Mouse (Mus musculus) hindbrain, embryonic 11.5 days (tissue): ENCODE measurements around the gene Retreg1. TPM values are rescaled to one million over a fixed set of nuclear protein-coding genes. Genes with fewer than 3 reads are reported as not detected.

Experiments
- ATAC-seq: fragments of 200-750 bp; cut with Nextera tagmentation; 2 replicates; pipeline ENCODE4 v1.8.0; 2017; ENCODE audit warnings: mild to moderate bottlenecking, moderate TSS enrichment, moderate library complexity; ENCODE audit not compliant: low FRiP score
- DNase-seq: peaks from one replicate; pipeline ENCODE4 v3.0.0-alpha.2; 2015; ENCODE audit warnings: low spot score
- H3K27ac ChIP-seq: fragments of 300-500 bp; sonication (generic); 2 replicates; pipeline ENCODE4 v1.5.1; 2014; ENCODE audit warnings: mild to moderate bottlenecking, low read depth, low read length
- H3K27me3 ChIP-seq: fragments of 300-500 bp; sonication (generic); 2 replicates; pipeline ENCODE4 v1.6.1; 2014; ENCODE audit warnings: mild to moderate bottlenecking, low read length, moderate library complexity, mixed read lengths; ENCODE audit not compliant: control insufficient read depth, insufficient read depth
- H3K36me3 ChIP-seq: fragments of 300-500 bp; sonication (generic); 2 replicates; pipeline ENCODE4 v1.6.1; 2014; ENCODE audit warnings: mild to moderate bottlenecking, low read length, moderate library complexity, mixed read lengths; ENCODE audit not compliant: control insufficient read depth, insufficient read depth
- H3K4me1 ChIP-seq: fragments of 300-500 bp; sonication (generic); replicated peaks from 2 replicates; pipeline ENCODE4 v1.6.1; 2014; ENCODE audit warnings: low read length, mixed read lengths; ENCODE audit not compliant: control insufficient read depth, insufficient read depth
- H3K4me2 ChIP-seq: fragments of 300-500 bp; sonication (generic); replicated peaks from 2 replicates; pipeline ENCODE4 v1.6.1; 2014; ENCODE audit warnings: mild to moderate bottlenecking, low read depth, low read length
- H3K4me3 ChIP-seq: fragments of 300-500 bp; sonication (generic); 2 replicates; pipeline ENCODE4 v1.5.1; 2014; ENCODE audit warnings: low read depth, low read length
- H3K9ac ChIP-seq: fragments of 300-500 bp; sonication (generic); 2 replicates; pipeline ENCODE4 v1.6.1; 2014; ENCODE audit warnings: low read depth, low read length
- H3K9me3 ChIP-seq: fragments of 300-500 bp; sonication (generic); 2 replicates; pipeline ENCODE4 v1.6.1; 2016; ENCODE audit warnings: low read length; ENCODE audit not compliant: control insufficient read depth
- WGBS: fragments of 180-500 bp; shearing (Covaris S2); extraction: QIAGEN DNeasy Blood & Tissue Kit; methylation state at CpG from one replicate; pipeline ENCODE4 v1.1.7; 2014; 5-methylcytosine and 5-hydroxymethylcytosine counted together
- polyA plus RNA-seq: library from polyadenylated mRNA; unstranded; fragments of >200 nt; fragmentation: Nextera tagmentation; extraction: Ambion mirVana; gene quantifications from 2 replicates; pipeline ENCODE4 v1.2.1, GENCODE M21; 2014

Retreg1 gene
- polyA plus RNA-seq, 1 experiment from 2014 or later: 4.6 TPM

DNA sequence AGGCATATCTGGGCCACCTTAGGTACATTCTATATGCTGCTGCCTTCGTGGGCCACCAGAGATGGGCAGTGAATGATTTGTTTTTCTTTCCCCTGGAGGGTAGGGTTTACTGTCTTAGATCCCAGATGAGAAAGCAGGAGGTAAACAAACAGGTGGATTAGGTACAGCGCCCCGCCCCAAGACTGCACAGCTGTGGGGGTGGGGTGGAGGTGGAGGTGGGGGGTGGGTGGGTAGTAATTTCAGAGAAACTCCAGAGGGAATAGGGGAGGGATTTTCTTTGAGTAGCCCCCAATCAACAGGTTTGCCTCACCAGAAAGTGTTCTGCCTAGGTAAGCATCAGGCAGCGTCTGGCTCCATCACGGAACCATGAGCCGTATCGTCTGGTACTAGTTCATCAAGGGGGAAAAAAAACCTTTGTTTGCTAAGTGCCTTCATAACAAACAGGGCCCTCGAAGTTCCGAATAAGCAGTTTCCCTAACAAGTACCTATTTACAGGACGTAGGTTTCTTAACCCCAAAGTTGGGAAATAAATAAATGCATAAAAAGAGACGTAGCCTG is 1.1 kb downstream of the Retreg1 start:
- ATAC-seq (peak; percentile 5; the same call in 1 of the 2 replicates), DNase-seq (no peak)
- Histone ChIP-seq H3K4me1 (peaks cover 5% of the 10 kb centered on the region), H3K9ac (no peak overlapping the region), H3K36me3 (no peaks in the 10 kb centered on the region), H3K27me3 (peaks cover 14% of the 10 kb centered on the region), H3K9me3 (no peaks in the 10 kb centered on the region), H3K4me3 (peak overlapping the region; percentile 72), H3K4me2 (peak overlapping the region; percentile 80), H3K27ac (no peak overlapping the region)
- WGBS: 17% methylated on average over 11 of the region's 11 CpGs

DNA sequence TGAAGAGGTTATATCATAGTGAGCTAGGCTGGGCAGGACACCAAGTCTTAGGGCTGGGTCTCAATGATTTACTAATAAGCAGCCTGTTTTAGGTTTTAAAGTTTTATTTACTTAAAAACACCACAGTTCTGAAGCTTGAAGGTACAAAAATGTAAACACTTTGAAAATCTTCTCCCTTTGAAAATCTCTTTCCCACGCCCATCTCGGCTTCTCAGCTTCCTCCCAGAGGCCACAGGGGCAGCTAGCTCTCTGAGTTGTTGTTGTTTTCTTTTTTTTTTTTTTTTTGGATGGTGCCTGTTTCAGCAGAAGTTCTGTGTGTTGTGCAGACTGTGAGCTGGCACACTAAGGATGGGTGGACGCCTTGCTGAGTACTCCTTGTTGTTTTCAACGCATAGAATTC is 1.8 kb downstream of the Retreg1 start:
- H3K4me3 ChIP-seq: no peak overlapping the region
- 53% methylated on average over 4 of the region's 4 CpGs for WGBS
- H3K4me1 ChIP-seq: peaks cover 5% of the 10 kb centered on the region
- no peak overlapping the region for H3K27ac ChIP-seq
- no peak overlapping the region for H3K4me2 ChIP-seq
- H3K36me3 ChIP-seq: no peaks in the 10 kb centered on the region
- H3K9ac ChIP-seq: no peak overlapping the region
- peaks cover 14% of the 10 kb centered on the region for H3K27me3 ChIP-seq
- no peaks in the 10 kb centered on the region for H3K9me3 ChIP-seq
- ATAC-seq (no peak), DNase-seq (no peak)

DNA sequence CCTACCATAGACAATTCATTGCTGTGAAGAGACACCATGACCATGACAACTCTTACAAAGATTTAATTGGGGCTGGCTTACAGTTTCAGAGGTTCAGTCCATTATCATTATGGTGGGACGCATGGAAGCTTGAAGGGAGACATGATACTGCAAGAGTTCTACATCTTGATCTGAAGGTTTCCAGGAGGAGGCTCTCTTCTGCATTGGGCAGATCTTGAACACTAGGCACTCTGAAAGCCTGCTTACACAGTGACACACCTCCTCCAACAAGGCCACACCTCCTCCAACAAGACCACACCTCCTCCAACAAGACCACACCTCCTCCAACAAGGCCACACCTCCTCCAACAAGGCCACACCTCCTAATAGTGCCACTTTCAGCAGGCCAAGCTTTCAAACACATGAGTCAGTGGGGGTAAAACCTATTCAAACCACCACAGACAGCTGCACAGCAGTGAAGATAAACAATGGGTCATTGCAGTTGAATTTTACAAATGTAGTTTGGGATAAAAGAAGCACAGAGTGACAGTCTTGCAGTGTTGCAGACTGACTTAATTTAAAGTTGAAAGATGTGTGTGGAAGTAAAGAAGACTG is 4.7 kb downstream of the Retreg1 start:
- no peaks in the 10 kb centered on the region for H3K9me3 ChIP-seq
- 92% methylated on average over 1 of the region's 1 CpGs for WGBS
- peaks cover 5% of the 10 kb centered on the region for H3K4me1 ChIP-seq
- peaks cover 8% of the 10 kb centered on the region for H3K27me3 ChIP-seq
- DNase-seq (no peak), ATAC-seq (no peak)
- H3K36me3 ChIP-seq: no peaks in the 10 kb centered on the region
- H3K27ac ChIP-seq: no peak overlapping the region
- no peak overlapping the region for H3K9ac ChIP-seq
- no peak overlapping the region for H3K4me2 ChIP-seq
- H3K4me3 ChIP-seq: no peak overlapping the region

DNA sequence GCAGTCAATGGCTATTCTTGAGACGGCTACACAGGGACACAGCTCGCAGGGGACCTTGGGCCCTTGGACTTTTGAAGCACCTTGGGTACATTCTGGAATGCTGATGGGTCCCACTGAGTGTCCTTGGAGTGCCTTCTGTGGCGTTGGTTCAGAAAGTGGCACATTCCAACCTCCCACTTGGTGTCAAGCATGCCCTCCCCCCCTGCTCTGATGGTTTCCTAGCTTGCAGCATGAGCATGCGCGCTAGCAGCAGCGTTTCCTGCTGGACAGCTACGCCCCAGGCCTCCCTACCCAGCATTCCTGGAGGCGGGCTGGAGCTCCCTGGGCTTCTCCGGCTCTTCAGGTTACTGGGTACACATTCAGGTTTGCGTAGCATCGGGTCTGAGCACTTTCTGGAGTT is 7.6 kb downstream of the Retreg1 start:
- no peak overlapping the region for H3K27ac ChIP-seq
- DNase-seq (no peak), ATAC-seq (no peak)
- H3K9me3 ChIP-seq: no peaks in the 10 kb centered on the region
- 76% methylated on average over 11 of the region's 11 CpGs for WGBS
- H3K4me1 ChIP-seq: no peaks in the 10 kb centered on the region
- H3K4me2 ChIP-seq: no peak overlapping the region
- H3K4me3 ChIP-seq: no peak overlapping the region
- H3K27me3 ChIP-seq: no peaks in the 10 kb centered on the region
- H3K36me3 ChIP-seq: no peaks in the 10 kb centered on the region
- no peak overlapping the region for H3K9ac ChIP-seq

DNA sequence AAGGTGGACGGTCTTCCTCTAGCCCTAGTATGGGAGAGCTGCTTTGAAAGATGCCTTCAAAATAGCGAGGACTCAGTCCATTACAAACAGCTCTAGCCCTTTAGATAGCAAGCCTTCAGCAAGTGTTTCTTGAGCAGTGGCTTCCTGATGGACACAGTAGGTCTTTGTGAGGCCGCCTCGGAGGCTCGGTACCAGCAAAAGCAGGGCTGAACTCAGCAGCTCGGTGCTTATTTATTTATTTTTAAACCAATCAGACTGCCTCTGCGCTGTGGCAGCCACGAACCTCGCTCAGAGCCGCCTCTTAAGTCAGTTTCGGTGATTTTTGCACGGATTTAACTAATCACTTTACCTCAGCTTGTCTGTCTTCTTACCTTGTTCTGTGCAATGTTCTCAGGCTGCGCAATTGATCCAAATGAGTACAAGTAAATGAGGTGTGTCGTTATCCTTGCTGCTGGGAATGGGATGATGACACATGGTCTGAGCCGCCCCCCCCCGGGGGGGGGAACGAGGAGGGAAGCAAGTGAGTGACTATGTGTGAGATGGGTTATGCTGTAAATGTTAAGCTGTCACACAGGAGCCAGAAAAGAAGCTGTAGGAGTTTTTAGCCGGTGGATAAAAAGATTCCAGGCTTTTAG is 11.4 kb downstream of the Retreg1 start:
- ATAC-seq (no peak), DNase-seq (no peak)
- WGBS: 70% methylated on average over 18 of the region's 18 CpGs
- no peaks in the 10 kb centered on the region for H3K36me3 ChIP-seq
- H3K27ac ChIP-seq: no peak overlapping the region
- no peaks in the 10 kb centered on the region for H3K9me3 ChIP-seq
- no peaks in the 10 kb centered on the region for H3K27me3 ChIP-seq
- H3K4me3 ChIP-seq: no peak overlapping the region
- H3K9ac ChIP-seq: no peak overlapping the region
- no peaks in the 10 kb centered on the region for H3K4me1 ChIP-seq
- H3K4me2 ChIP-seq: no peak overlapping the region

DNA sequence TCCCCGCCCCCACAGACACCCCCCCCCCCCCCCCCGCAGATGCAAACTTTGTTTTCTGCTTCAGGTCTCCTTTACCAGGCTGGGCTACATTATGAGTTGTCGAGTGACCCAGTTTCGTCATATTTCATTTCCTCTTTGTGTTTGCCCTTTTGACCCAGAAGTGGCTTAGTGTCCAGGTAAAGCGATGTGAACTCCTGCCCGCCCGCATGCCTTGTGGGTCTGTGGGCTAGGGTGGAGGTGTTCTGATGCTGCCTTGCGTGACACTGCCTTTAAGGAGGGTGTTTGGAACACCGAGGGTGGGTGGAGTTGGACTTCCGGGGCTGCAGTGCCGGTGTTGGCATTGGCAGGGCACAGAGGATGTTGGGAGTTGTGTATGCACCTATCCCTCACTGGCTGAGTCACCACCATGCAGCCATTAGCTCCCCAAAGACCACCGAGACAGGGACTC is 15.7 kb downstream of the Retreg1 start:
- H3K4me2 ChIP-seq: no peak overlapping the region
- ATAC-seq: no peak
- no peak overlapping the region for H3K4me3 ChIP-seq
- H3K9me3 ChIP-seq: no peaks in the 10 kb centered on the region
- H3K27ac ChIP-seq: no peak overlapping the region
- no peaks in the 10 kb centered on the region for H3K27me3 ChIP-seq
- H3K36me3 ChIP-seq: no peaks in the 10 kb centered on the region
- 79% methylated on average over 10 of the region's 12 CpGs for WGBS
- H3K4me1 ChIP-seq: no peaks in the 10 kb centered on the region
- no peak for DNase-seq
- H3K9ac ChIP-seq: no peak overlapping the region

DNA sequence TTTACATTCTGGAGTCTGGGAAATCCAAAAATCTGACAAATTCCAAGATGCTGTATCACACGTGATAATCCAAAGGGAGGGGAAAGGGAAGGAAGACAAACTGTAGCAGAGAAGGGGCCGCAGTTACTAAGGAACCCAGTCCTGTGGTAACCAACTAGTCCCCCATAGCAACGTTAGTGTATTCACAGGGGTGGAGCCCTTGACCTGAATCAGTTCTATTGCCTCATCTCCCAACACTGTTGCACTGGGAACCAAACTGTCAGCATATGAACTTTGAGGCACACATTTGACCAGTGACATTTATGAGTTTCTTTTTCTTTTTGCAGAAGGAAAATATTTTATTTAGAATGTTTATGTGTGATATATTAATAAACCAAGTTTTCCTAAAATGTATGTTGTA is 16.5 kb downstream of the Retreg1 start:
- no peaks in the 10 kb centered on the region for H3K9me3 ChIP-seq
- no peak overlapping the region for H3K4me3 ChIP-seq
- no peak overlapping the region for H3K9ac ChIP-seq
- no peak overlapping the region for H3K27ac ChIP-seq
- ATAC-seq (no peak), DNase-seq (no peak)
- no peaks in the 10 kb centered on the region for H3K4me1 ChIP-seq
- WGBS: 65% methylated on average over 3 of the region's 3 CpGs
- no peaks in the 10 kb centered on the region for H3K27me3 ChIP-seq
- no peaks in the 10 kb centered on the region for H3K36me3 ChIP-seq
- H3K4me2 ChIP-seq: no peak overlapping the region

DNA sequence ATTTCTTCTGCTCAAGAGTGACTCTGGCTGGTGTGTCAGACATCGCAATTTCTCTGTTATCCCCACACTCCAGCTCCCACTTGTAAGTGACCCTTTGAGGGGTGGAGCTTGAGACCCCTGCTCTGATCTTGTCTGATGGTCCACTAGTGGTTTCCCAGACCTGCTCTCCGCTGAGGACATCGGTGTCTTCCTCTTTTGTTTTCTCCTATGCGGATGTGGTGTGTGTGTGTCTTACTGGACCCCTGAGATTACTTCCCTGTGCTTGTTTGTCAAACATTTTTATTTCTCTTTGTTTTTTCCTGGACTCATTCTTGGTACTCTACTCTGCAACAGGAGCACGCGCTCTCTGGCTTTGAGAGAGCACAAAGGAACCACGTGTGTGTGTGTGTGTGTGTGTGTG is 18.9 kb downstream of the Retreg1 start:
- no peak overlapping the region for H3K9ac ChIP-seq
- H3K9me3 ChIP-seq: no peaks in the 10 kb centered on the region
- 94% methylated on average over 7 of the region's 7 CpGs for WGBS
- DNase-seq: no peak
- H3K27me3 ChIP-seq: no peaks in the 10 kb centered on the region
- no peaks in the 10 kb centered on the region for H3K4me1 ChIP-seq
- no peak overlapping the region for H3K27ac ChIP-seq
- H3K4me3 ChIP-seq: no peak overlapping the region
- no peak overlapping the region for H3K4me2 ChIP-seq
- no peaks in the 10 kb centered on the region for H3K36me3 ChIP-seq
- ATAC-seq: no peak

DNA sequence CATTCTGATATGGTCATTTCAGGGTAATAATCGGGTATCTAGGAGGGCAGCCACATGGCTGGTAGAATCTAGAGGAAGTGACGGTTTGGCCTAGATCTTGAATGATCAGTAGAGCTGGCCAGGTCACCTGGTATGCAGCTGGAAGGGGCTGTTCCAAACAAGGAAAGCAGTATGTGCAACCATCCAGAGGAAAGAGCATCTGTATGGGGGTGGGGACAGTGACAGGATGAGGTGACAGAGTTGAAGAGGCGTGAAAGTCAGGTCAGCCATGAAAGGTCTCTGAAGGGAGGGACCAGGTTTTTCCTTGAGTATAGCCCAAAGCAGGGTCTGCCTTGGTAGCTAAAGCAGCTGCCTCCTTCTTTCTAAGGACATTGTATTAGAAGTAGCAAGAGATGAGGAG is 22.6 kb downstream of the Retreg1 start:
- H3K4me1 ChIP-seq: no peaks in the 10 kb centered on the region
- 89% methylated on average over 3 of the region's 3 CpGs for WGBS
- H3K4me2 ChIP-seq: no peak overlapping the region
- ATAC-seq (no peak), DNase-seq (no peak)
- H3K4me3 ChIP-seq: no peak overlapping the region
- H3K9me3 ChIP-seq: no peaks in the 10 kb centered on the region
- H3K36me3 ChIP-seq: no peaks in the 10 kb centered on the region
- no peak overlapping the region for H3K9ac ChIP-seq
- H3K27ac ChIP-seq: no peak overlapping the region
- H3K27me3 ChIP-seq: no peaks in the 10 kb centered on the region
